Mouse (Mus musculus) stomach, embryonic 15.5 days (tissue): ENCODE measurements around the gene Gpm6a. TPM values are rescaled to one million over a fixed set of nuclear protein-coding genes. Genes with fewer than 3 reads are reported as not detected.

Source experiments
- ATAC-seq: fragments of 200-750 bp; cut with Nextera tagmentation; 2 replicates; pipeline ENCODE4 v1.8.0; 2017; ENCODE audit warnings: low read depth, moderate number of reproducible peaks, moderate TSS enrichment; ENCODE audit not compliant: insufficient read depth, low FRiP score
- H3K27ac ChIP-seq: fragments of 300-500 bp; sonication (generic); 2 replicates; pipeline ENCODE4 v1.5.1; 2015; ENCODE audit warnings: mild to moderate bottlenecking, inconsistent platforms
- H3K27me3 ChIP-seq: fragments of 300-500 bp; sonication (generic); replicated peaks from 2 replicates; pipeline ENCODE4 v1.6.1; 2015; ENCODE audit warnings: inconsistent platforms
- H3K36me3 ChIP-seq: fragments of 300-500 bp; sonication (generic); 2 replicates; pipeline ENCODE4 v1.6.1; 2015; ENCODE audit warnings: inconsistent platforms
- H3K4me1 ChIP-seq: fragments of 300-500 bp; sonication (generic); 2 replicates; pipeline ENCODE4 v1.6.1; 2015; ENCODE audit warnings: inconsistent platforms
- H3K4me2 ChIP-seq: fragments of 300-500 bp; sonication (generic); 2 replicates; pipeline ENCODE4 v1.6.1; 2015; ENCODE audit warnings: mild to moderate bottlenecking, inconsistent platforms
- H3K4me3 ChIP-seq: fragments of 300-500 bp; sonication (generic); replicated peaks from 2 replicates; pipeline ENCODE4 v1.5.1; 2015; ENCODE audit warnings: inconsistent platforms
- H3K9ac ChIP-seq: fragments of 300-500 bp; sonication (generic); 2 replicates; pipeline ENCODE4 v1.6.1; 2015; ENCODE audit warnings: inconsistent platforms
- H3K9me3 ChIP-seq: fragments of 300-500 bp; sonication (generic); 2 replicates; pipeline ENCODE4 v1.6.1; 2016; ENCODE audit warnings: inconsistent platforms
- WGBS: fragments of 180-500 bp; shearing (Covaris S2); methylation state at CpG from one replicate; pipeline ENCODE4 v1.1.7; 2015; 5-methylcytosine and 5-hydroxymethylcytosine counted together
- polyA plus RNA-seq: library from polyadenylated mRNA; unstranded; fragments of >200 nt; fragmentation: Nextera tagmentation; extraction: Ambion mirVana; gene quantifications from 2 replicates; pipeline ENCODE4 v1.2.1, GENCODE M21; 2015

Gpm6a gene
- polyA plus RNA-seq, 1 experiment from 2014 or later, result 15.1 TPM

- Histone ChIP-seq H3K36me3 (no peaks in the 10 kb centered on the region), H3K9ac (no peak overlapping the region), H3K27me3 (no peaks in the 10 kb centered on the region), H3K4me1 (no peaks in the 10 kb centered on the region), H3K4me3 (no peak overlapping the region), H3K27ac (no peak overlapping the region), H3K9me3 (no peaks in the 10 kb centered on the region), H3K4me2 (no peak overlapping the region)
- WGBS, result 49% methylated on average over 3 of the region's 3 CpGs
- ATAC-seq, result no peak
These were observed 149.3 kb downstream of the Gpm6a start for GRCm38 (mm10) chr8:55103891-55104481.

Other genes with a start within 250 kb of the Gpm6a start
- 0.31 and 0.49 TPM in 2 replicates for gene Wdr17, start 67.7 kb upstream of the Gpm6a start, polyA plus RNA-seq